Mouse (Mus musculus) forebrain, embryonic 10.5 days (tissue): ENCODE measurements around the gene Wnt7b. TPM values are rescaled to one million over a fixed set of nuclear protein-coding genes. Genes with fewer than 3 reads are reported as not detected.

Experiments
- DNase-seq: peaks from one replicate; pipeline ENCODE4 v3.0.0-alpha.2; 2017; ENCODE audit warnings: low spot score; ENCODE audit errors: extremely low spot score
- H3K27ac ChIP-seq: fragments of 300-500 bp; sonication (generic); 2 replicates; pipeline ENCODE4 v1.5.1; 2016; ENCODE audit warnings: mild to moderate bottlenecking
- H3K27me3 ChIP-seq: fragments of 300-500 bp; sonication (generic); 2 replicates; pipeline ENCODE4 v1.6.1; 2016; ENCODE audit warnings: mild to moderate bottlenecking; ENCODE audit not compliant: poor library complexity, severe bottlenecking
- H3K36me3 ChIP-seq: fragments of 300-500 bp; sonication (generic); replicated peaks from 2 replicates; pipeline ENCODE4 v1.6.1; 2016; ENCODE audit warnings: mild to moderate bottlenecking, moderate library complexity
- H3K4me1 ChIP-seq: fragments of 300-500 bp; sonication (generic); 2 replicates; pipeline ENCODE4 v1.6.1; 2016
- H3K4me3 ChIP-seq: fragments of 300-500 bp; sonication (generic); 2 replicates; pipeline ENCODE4 v1.5.1; 2016; ENCODE audit warnings: mild to moderate bottlenecking, moderate library complexity
- H3K9me3 ChIP-seq: fragments of 300-500 bp; sonication (generic); 2 replicates; pipeline ENCODE4 v1.6.1; 2016; ENCODE audit warnings: mild to moderate bottlenecking, moderate library complexity
- WGBS: fragments of 180-500 bp; shearing (Covaris S2); methylation state at CpG from one replicate; pipeline ENCODE4 v1.1.7; 2016; 5-methylcytosine and 5-hydroxymethylcytosine counted together
- polyA plus RNA-seq: library from polyadenylated mRNA; unstranded; fragments of >200 nt; fragmentation: Nextera tagmentation; extraction: Ambion mirVana; gene quantifications from 2 replicates; pipeline ENCODE4 v1.2.1, GENCODE M21; 2016

The Wnt7b gene
- polyA plus RNA-seq, 1 experiment from 2014 or later, result 126 TPM

DNA sequence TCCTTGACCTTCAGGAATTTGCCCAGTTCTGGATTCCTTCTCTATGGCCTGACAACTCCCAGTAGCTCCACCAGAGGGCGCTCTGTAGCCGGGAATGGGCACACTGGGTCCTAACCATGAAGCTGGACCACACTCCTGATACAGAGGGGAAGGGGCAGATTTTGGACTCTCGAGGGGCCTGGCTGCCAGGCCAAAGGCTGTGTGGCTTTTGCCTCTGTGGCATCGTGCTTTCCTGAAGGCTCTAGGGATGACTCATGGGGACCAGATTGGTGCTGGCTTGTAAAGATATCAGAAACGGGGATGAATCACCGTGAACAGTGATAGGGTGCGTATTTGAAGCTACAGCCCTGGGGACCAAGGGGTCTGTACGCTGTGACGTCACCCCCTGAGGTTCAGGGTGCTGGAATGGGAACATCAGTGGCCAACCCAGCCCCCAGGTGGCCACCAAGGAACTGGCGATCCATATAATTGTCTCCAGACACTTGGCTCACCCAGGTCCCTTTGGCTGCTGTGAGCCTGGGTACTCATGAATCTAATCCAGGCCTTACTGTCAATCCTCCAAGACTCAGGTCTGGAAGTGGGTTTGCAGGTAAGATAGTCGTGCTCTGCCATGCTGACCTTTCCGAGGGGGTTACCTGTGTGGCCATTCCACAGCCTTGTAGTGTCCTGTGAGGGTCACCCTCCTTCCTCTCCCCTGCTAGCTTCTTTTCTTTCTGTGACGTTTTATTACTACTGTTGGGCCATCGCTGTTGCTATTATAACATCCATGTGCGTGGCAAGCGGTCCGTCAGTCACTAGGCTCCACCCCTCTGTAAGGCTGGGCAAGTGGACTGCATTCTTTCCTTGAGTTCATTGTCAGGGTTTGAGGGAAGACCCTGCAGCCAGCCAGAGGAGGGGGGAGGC is 17.0 kb upstream of the Wnt7b start:
- Histone ChIP-seq H3K9me3 (no peaks in the 10 kb centered on the region), H3K27me3 (peaks cover 41% of the 10 kb centered on the region), H3K4me1 (peaks cover 15% of the 10 kb centered on the region), H3K27ac (no peak overlapping the region), H3K4me3 (no peak overlapping the region), H3K36me3 (no peaks in the 10 kb centered on the region)
- WGBS, result 61% methylated on average over 17 of the region's 17 CpGs
- DNase-seq, result peak; percentile 68

DNA sequence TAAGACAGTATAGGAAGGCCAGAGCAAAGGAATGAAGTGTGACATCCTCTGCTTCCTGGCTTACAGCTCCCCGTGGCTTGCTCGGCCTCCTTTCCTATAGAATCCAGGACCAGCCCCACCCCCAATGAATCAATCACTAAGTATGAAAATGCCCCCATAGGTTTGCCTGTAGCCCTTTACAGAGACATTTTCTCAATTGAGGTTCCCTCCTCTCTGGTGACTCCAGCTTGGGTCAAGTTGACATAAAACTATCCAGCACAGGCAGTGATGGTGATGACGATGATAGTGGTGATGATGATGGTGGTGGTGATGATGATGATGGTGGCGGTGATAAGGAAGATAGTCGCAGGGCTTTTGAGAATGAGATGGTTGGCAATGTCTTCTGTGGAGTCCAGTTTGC is 16.2 kb upstream of the Wnt7b start:
- Histone ChIP-seq H3K4me3 (no peak overlapping the region), H3K4me1 (peaks cover 15% of the 10 kb centered on the region), H3K36me3 (no peaks in the 10 kb centered on the region), H3K9me3 (peaks cover 1% of the 10 kb centered on the region; the same call in 1 of the 2 replicates), H3K27me3 (peaks cover 35% of the 10 kb centered on the region), H3K27ac (no peak overlapping the region)
- 76% methylated on average over 5 of the region's 5 CpGs for WGBS
- no peak for DNase-seq

DNA sequence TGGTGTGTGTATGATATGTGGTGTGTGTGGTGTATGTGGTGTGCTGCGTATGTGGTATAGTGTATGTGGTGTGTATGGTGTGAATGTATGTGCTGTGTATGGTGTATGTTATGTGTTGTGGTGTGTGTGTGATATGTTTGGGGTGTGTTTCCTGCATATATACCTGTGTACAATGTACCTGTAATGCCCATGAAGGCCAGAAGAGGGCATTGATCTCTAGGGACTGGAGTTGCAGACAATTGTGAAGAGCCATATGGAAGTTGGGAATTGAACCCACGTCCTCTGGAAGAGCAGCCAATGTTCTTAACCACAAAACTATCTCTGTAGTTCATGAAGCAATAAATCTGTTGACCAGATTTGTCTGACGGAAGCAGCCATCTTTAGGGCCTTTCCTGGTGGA is 15.1 kb upstream of the Wnt7b start:
- no peak overlapping the region for H3K4me3 ChIP-seq
- H3K27ac ChIP-seq, result no peak overlapping the region
- H3K4me1 ChIP-seq, result peaks cover 15% of the 10 kb centered on the region
- no peak for DNase-seq
- no peaks in the 10 kb centered on the region for H3K36me3 ChIP-seq
- peaks cover 4% of the 10 kb centered on the region; the same call in 1 of the 2 replicates for H3K9me3 ChIP-seq
- peaks cover 25% of the 10 kb centered on the region for H3K27me3 ChIP-seq
- WGBS, result 69% methylated on average over 3 of the region's 3 CpGs

DNA sequence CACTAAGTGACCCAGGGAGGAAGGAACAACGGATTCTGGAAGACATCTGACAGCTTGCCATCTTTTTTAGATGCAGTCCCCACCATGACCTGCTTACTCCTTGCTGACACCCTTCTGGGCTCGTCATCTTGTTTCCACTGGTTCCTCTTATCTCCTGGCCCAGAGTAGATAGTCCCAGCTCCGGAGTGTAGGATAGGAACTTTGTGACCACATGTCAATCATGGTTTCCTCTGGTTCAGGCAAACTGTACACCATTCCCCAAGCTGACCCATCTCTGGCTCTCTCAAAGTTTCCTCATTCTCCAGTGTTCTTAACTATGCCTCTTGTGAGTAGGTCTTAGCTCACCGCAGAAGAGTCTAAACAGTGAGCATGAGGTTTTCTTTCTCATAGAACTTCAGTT is 10.4 kb upstream of the Wnt7b start:
- DNase-seq, result no peak
- Histone ChIP-seq H3K4me3 (no peak overlapping the region), H3K36me3 (no peaks in the 10 kb centered on the region), H3K4me1 (no peaks in the 10 kb centered on the region), H3K9me3 (peaks cover 4% of the 10 kb centered on the region; the same call in 1 of the 2 replicates), H3K27ac (no peak overlapping the region), H3K27me3 (no peaks in the 10 kb centered on the region; the same call in 1 of the 2 replicates)
- WGBS, result 86% methylated on average over 4 of the region's 4 CpGs

DNA sequence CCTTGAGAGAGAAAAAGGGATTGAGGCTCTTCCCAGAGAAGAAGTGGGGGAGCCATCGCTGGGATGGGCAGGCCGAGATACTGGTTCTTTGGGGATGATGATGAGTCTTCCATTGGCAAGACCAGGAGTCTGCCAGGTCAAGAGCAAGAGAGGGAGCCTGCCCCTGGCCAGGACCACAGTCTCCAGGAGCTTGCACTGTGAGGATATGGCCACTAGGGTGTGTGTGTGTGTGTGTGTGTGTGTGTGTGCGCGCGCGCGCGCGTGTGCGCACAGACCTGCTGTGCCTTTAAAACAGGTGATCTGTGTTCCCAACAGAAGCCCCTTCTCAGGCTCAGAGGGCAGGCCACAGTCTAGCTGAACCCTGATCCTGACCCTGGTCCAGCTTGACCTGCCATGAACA is 8.6 kb upstream of the Wnt7b start:
- no peak for DNase-seq
- 90% methylated on average over 10 of the region's 10 CpGs for WGBS
- Histone ChIP-seq H3K4me1 (no peaks in the 10 kb centered on the region), H3K27ac (no peak overlapping the region), H3K4me3 (no peak overlapping the region), H3K36me3 (no peaks in the 10 kb centered on the region), H3K9me3 (peaks cover 4% of the 10 kb centered on the region; the same call in 1 of the 2 replicates), H3K27me3 (no peaks in the 10 kb centered on the region; the same call in 1 of the 2 replicates)

DNA sequence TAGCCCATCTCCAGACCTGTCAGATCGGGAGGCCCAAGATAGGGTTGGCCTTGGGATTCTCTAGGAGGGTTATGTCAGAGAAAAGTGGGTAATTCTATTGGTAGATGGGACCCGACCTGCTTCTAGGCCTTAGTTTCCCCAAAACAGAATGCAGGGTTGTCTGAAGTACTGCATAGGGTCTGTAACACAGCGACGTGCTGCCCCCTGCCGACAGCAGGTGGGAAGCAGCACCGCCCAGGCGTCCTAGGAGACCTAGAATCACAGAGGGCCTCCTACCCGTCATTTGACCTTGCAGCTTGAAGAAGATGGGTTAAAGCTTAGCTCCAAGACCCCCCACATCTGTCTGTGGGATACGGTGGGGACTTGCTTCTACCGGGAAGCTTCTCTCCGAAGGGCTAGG is 1.2 kb upstream of the Wnt7b start:
- WGBS, result 4% methylated on average over 11 of the region's 11 CpGs
- no peaks in the 10 kb centered on the region for H3K36me3 ChIP-seq
- H3K27ac ChIP-seq, result no peak overlapping the region
- H3K9me3 ChIP-seq, result no peaks in the 10 kb centered on the region
- no peak overlapping the region for H3K4me3 ChIP-seq
- peaks cover 66% of the 10 kb centered on the region for H3K27me3 ChIP-seq
- DNase-seq, result peak; percentile 74
- H3K4me1 ChIP-seq, result peaks cover 52% of the 10 kb centered on the region

DNA sequence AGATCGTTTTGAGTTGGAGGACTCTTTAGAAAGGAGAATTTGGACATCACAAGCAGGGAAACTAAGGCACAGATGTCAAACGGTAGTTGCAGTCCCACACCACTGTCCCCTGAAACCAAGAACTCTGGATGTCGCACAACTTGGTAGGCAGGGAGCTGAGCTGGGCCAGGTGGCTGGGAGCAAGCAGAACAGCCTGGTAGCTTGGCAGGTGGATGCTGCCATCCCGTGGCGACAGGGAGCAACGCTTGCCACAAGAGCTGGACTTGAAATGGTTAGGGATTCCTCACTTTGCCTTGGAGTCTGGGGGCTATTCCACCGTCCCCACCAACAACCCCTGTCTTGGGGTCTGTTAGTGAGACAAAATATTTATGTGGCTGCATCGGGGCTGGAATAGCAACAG is 751 bp upstream of the Wnt7b start:
- no peaks in the 10 kb centered on the region for H3K9me3 ChIP-seq
- peaks cover 57% of the 10 kb centered on the region for H3K4me1 ChIP-seq
- peak overlapping the region; percentile 96 for H3K27ac ChIP-seq
- peak overlapping the region; percentile 80 for H3K4me3 ChIP-seq
- 3% methylated on average over 8 of the region's 8 CpGs for WGBS
- H3K36me3 ChIP-seq, result no peaks in the 10 kb centered on the region
- peaks cover 70% of the 10 kb centered on the region for H3K27me3 ChIP-seq
- DNase-seq, result peak; percentile 89

DNA sequence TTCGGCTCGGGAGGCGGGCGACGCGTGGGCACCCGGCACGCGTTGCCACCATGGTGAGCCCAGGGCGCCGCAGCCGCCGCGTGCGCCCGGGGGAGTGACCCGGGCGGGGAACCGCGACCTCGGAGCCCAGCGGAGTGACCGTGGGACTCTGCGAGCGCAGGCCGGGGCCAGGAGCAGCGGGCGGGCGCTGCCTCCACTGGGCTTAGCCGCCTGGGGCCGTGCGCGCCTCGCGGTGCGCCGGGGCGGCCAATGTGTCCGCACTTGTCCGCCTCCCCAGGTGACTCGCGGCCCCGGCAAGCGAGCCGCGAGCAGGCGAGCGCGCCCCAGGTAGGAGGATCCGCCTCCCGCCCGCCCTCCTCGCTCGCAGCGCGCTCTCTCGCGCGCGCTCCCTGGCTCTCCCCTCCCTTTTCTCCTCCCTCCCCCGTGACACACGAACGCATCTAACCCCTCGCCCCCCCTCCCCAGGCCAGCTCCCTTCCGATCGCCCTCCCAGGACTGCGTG is 659 bp downstream of the Wnt7b start:
- DNase-seq, result peak; percentile 52
- peak overlapping the region; percentile 96 for H3K27ac ChIP-seq
- peaks cover 85% of the 10 kb centered on the region for H3K27me3 ChIP-seq
- H3K9me3 ChIP-seq, result no peaks in the 10 kb centered on the region
- peak overlapping the region; percentile 80 for H3K4me3 ChIP-seq
- peaks cover 9% of the 10 kb centered on the region; the same call in 1 of the 2 replicates for H3K36me3 ChIP-seq
- WGBS, result under 1% methylated on average over 61 of the region's 67 CpGs
- peaks cover 71% of the 10 kb centered on the region for H3K4me1 ChIP-seq

DNA sequence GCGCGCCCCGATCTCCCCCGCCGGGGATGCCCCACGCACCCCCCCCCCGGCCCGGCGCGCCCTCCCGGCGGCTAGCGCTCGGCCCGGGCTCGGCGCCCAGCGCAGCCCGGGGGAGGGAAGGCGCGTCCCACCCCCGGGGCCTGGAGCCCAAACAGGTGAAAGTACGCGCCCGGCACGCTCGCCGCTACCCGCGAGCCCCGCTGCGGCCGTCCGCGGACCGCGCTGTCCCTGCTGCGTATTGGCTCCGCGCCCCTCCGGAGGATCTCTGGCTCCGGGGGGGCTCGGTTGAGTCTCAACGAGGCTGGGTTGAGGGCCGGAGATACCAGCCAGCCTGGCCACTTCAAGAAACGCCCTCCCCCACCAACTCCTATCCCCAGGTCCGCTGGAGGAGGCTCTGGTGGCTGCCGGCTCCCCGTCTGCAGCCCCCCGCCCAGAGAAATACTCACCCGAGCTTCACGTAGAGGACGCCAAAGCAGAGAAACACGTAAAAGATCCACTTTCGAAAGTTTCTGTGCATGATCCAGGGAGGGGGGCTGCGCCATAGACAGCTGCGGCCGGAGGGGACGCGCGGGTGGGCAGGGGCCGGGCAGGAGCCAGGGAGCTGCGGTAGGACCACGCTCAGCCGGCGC is 1.2 kb downstream of the Wnt7b start:
- Histone ChIP-seq H3K4me3 (peak overlapping the region; percentile 80), H3K27me3 (peaks cover 90% of the 10 kb centered on the region), H3K36me3 (peaks cover 9% of the 10 kb centered on the region; the same call in 1 of the 2 replicates), H3K27ac (peak overlapping the region; percentile 96), H3K4me1 (peaks cover 77% of the 10 kb centered on the region), H3K9me3 (no peaks in the 10 kb centered on the region)
- under 1% methylated on average over 57 of the region's 66 CpGs for WGBS
- DNase-seq, result peak; percentile 38

DNA sequence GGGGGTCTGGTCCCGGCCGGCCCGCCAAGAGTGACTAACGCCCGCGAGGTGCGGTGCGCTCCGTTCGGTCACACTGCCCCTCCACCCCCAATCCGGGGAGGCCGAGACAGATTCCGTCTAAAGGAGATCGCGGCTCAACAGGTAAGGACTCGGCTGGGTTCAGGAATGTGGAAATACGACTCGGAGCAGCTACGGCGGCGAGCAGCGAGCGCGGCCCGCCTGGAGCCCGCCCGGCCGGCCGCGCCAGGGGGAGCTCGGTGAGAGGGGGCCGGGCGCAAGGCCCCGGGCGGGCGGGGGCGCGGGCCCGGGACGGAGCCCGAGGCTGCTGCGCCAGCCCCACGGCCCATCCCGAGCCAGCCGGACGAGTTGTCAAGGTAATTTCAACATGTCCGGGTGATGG is 1.8 kb downstream of the Wnt7b start:
- Histone ChIP-seq H3K4me1 (peaks cover 82% of the 10 kb centered on the region), H3K36me3 (peaks cover 9% of the 10 kb centered on the region; the same call in 1 of the 2 replicates), H3K27ac (peak overlapping the region; percentile 96), H3K4me3 (peak overlapping the region; percentile 80), H3K9me3 (no peaks in the 10 kb centered on the region), H3K27me3 (peaks cover 96% of the 10 kb centered on the region)
- no peak for DNase-seq
- under 1% methylated on average over 47 of the region's 47 CpGs for WGBS

DNA sequence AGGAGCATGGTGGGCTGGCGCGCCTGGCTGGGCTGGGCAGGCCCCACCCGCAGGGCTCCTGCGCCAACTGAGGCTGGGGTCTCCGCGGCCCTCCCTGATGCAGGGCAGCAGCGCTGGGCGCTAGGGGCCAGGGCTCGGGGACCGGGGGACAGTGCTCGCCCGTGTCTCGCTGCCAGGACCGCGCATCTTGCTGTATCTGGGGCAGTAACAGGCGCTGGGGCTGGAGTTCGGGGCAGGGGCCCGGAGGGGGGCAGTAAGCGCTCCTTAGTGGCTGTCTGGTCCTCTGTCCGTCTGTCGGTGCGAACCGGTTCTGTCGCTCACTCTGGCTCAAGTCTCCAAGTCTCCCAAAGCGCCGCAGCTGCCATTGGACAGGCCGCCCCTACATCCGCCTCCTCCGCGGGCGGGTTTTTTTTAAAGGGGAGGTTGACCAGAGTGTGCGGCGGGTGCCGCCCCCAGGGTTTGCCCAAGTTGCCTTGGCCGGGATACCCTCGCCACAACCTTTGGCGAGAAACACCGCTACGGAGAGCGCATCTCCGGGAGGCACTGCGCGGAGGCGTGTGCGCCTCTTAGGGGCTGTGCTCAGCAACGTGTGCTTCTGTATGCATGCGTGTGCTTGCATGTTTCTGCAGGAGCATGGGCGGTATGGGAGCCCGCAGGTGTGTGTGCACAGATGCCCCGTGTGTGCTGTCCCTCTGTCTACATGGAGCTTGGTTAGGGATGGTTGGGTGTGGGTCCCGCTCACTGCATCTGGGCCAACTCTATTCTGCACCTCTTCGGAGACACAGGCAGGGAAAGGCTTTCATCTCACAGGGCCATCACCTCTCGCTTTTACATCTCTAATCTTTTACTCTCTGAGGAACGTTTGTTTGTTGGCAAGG is 4.5 kb downstream of the Wnt7b start:
- H3K9me3 ChIP-seq, result no peaks in the 10 kb centered on the region
- H3K27me3 ChIP-seq, result peaks cover 100% of the 10 kb centered on the region
- H3K27ac ChIP-seq, result peak overlapping the region; percentile 96
- peaks cover 100% of the 10 kb centered on the region for H3K4me1 ChIP-seq
- peak overlapping the region; percentile 80 for H3K4me3 ChIP-seq
- WGBS, result under 1% methylated on average over 54 of the region's 54 CpGs
- DNase-seq, result peak; percentile 54
- peaks cover 16% of the 10 kb centered on the region; the same call in 1 of the 2 replicates for H3K36me3 ChIP-seq
